Mouse (Mus musculus): Measurements from ENCODE around the gene Kctd19. TPM values are rescaled to one million over a fixed set of nuclear protein-coding genes. Genes with fewer than 3 reads are reported as not detected.

The Kctd19 gene
- polyA plus RNA-seq, 2 experiments, result 0.04 TPM; not detected in 1

DNA sequence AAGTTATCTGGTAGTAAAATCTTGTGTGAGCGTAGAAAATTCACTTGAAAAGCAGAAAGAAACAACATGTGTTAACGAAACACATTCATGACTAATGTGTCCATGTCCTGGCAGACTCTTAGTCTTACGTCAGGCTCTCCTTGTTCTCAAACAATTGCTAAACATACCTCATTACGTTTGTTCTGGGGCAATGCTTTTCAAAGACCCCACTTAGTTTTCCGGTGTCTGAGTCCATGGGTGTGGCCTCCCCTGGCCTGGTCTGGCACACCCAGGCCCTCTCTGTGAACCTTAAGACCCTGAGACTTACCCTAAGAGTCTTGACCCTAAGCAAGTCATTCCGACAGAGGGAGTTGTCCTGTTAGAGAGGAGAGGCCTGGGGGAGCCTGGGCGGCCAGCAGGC, 19.4 kb downstream of the Kctd19 start:
- Histone ChIP-seq H3K27me3 (ENCODE audit: control insufficient read depth, insufficient read depth, low read length) (no peaks in the 10 kb centered on the region), H3K4me2 (replicated peaks; ENCODE audit: low read depth, low read length, severe bottlenecking) (no peak overlapping the region), H3K36me3 (ENCODE audit: control insufficient read depth, insufficient read depth, low read length) (no peaks in the 10 kb centered on the region), H3K9ac (ENCODE audit: low read depth, low read length, severe bottlenecking) (no peak overlapping the region), H3K4me3 (replicated peaks; ENCODE audit: low read length) (no peak overlapping the region), H3K4me1 (ENCODE audit: control insufficient read depth, insufficient read depth, low read length) (no peaks in the 10 kb centered on the region), H3K9me3 (ENCODE audit: control insufficient read depth, low read length) (no peaks in the 10 kb centered on the region), H3K27ac (replicated peaks; ENCODE audit: low read depth, low read length) (no peak overlapping the region)
- TF ChIP-seq POLR2A (IDR thresholded peaks at IDR 0.05; ENCODE audit: borderline replicate concordance, extremely low read depth, insufficient read depth, insufficient read length), result no peak
- ATAC-seq (ENCODE audit: low FRiP score, low read depth) (no peak), DNase-seq (ENCODE audit: low spot score) (no peak)
- 77% methylated on average over 7 of the region's 7 CpGs for WGBS

DNA sequence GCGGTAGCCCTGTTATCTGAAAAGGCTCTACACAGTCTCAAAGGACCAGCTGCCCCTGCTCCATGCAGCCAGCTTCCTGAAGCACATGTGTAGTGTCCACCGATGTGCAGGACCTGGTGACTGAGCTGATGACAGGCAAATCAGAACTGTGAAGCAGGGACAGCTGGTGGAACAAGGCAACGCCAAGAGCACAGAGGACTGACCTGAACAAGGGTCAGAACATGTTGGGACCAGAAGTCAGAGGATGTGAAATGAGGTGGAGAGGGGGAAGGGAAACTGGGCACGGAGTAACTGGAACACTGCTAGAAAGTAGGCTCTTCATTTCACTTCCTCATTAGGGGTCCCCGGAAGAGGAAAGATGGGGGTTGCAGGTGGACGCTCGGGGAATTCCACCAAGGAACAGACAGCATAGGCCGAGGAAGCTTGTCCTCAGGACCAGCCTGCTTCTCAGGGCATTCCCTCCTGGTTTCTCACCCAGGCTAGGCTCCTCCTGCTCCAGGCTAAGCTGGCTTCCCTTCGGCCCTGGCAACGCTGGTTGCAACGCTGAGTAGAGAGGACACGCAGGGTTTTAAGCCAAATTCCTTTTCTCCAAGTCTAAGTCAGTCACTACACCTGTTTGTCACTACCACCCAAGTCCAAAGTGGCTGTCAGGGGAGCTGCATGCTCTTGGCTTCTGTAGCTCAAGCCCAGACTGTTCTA, 20.1 kb downstream of the Kctd19 start:
- no peak for ATAC-seq (ENCODE audit: low FRiP score, low read depth)

GRCm38 (mm10) chr8:105389096-105389495, 24.2 kb downstream of the Kctd19 start:
- Histone ChIP-seq H3K9ac (ENCODE audit: low read depth, low read length, severe bottlenecking) (no peak overlapping the region), H3K27me3 (ENCODE audit: control insufficient read depth, insufficient read depth, low read length) (no peaks in the 10 kb centered on the region), H3K27ac (replicated peaks; ENCODE audit: low read depth, low read length) (no peak overlapping the region), H3K4me2 (replicated peaks; ENCODE audit: low read depth, low read length, severe bottlenecking) (no peak overlapping the region), H3K9me3 (ENCODE audit: control insufficient read depth, low read length) (no peaks in the 10 kb centered on the region), H3K4me3 (replicated peaks; ENCODE audit: low read length) (no peak overlapping the region), H3K4me1 (ENCODE audit: control insufficient read depth, insufficient read depth, low read length) (peaks cover 26% of the 10 kb centered on the region), H3K36me3 (ENCODE audit: control insufficient read depth, insufficient read depth, low read length) (no peaks in the 10 kb centered on the region)
- DNase-seq (ENCODE audit: low spot score) (no peak), ATAC-seq (ENCODE audit: low FRiP score, low read depth) (no peak)
- no peak for TF ChIP-seq POLR2A (IDR thresholded peaks at IDR 0.05; ENCODE audit: borderline replicate concordance, extremely low read depth, insufficient read depth, insufficient read length)
- 69% methylated on average over 6 of the region's 6 CpGs for WGBS

More for the DNA sequence above, 20.1 kb downstream of the Kctd19 start:
- no peaks in the 10 kb centered on the region for H3K36me3 ChIP-seq (ENCODE audit: control insufficient read depth, insufficient read depth, low read length)
- H3K9ac ChIP-seq (ENCODE audit: low read depth, low read length, severe bottlenecking), result no peak overlapping the region
- H3K27me3 ChIP-seq (ENCODE audit: control insufficient read depth, insufficient read depth, low read length), result no peaks in the 10 kb centered on the region
- no peaks in the 10 kb centered on the region for H3K9me3 ChIP-seq (ENCODE audit: control insufficient read depth, low read length)
- no peak for TF ChIP-seq POLR2A (IDR thresholded peaks at IDR 0.05; ENCODE audit: borderline replicate concordance, extremely low read depth, insufficient read depth, insufficient read length)
- H3K4me3 ChIP-seq (replicated peaks; ENCODE audit: low read length), result no peak overlapping the region
- DNase-seq (ENCODE audit: low spot score), result no peak
- no peak overlapping the region for H3K27ac ChIP-seq (replicated peaks; ENCODE audit: low read depth, low read length)
- H3K4me2 ChIP-seq (replicated peaks; ENCODE audit: low read depth, low read length, severe bottlenecking), result no peak overlapping the region
- 83% methylated on average over 12 of the region's 12 CpGs for WGBS
- H3K4me1 ChIP-seq (ENCODE audit: control insufficient read depth, insufficient read depth, low read length), result 0 out of 2 replicates have a peak, but pooled peaks cover 6% of the 10 kb centered on the region

- 33% methylated on average over 1 of the region's 1 CpGs for WGBS
- Histone ChIP-seq H3K27me3 (ENCODE audit: control insufficient read depth, insufficient read depth, low read length) (no peaks in the 10 kb centered on the region), H3K4me3 (replicated peaks; ENCODE audit: low read length) (no peak overlapping the region), H3K36me3 (ENCODE audit: control insufficient read depth, insufficient read depth, low read length) (no peaks in the 10 kb centered on the region), H3K9me3 (ENCODE audit: control insufficient read depth, low read length) (no peaks in the 10 kb centered on the region), H3K4me2 (replicated peaks; ENCODE audit: low read depth, low read length, severe bottlenecking) (no peak overlapping the region), H3K9ac (ENCODE audit: low read depth, low read length, severe bottlenecking) (no peak overlapping the region), H3K4me1 (ENCODE audit: control insufficient read depth, insufficient read depth, low read length) (peaks cover 26% of the 10 kb centered on the region), H3K27ac (replicated peaks; ENCODE audit: low read depth, low read length) (no peak overlapping the region)
- TF ChIP-seq POLR2A (IDR thresholded peaks at IDR 0.05; ENCODE audit: borderline replicate concordance, extremely low read depth, insufficient read depth, insufficient read length), result no peak
- 0 out of 2 replicates have a peak, but pooled peaks have one; percentile 32 for ATAC-seq (ENCODE audit: low FRiP score, low read depth)
- DNase-seq (ENCODE audit: low spot score), result peak; percentile 49
These were observed 26.2 kb downstream of the Kctd19 start for GRCm38 (mm10) chr8:105387151-105387550.

- H3K27ac ChIP-seq (replicated peaks; ENCODE audit: low read depth, low read length), result no peak overlapping the region
- H3K4me1 ChIP-seq (ENCODE audit: control insufficient read depth, insufficient read depth, low read length), result peaks cover 29% of the 10 kb centered on the region
- ATAC-seq (ENCODE audit: low FRiP score, low read depth), result no peak
- H3K9ac ChIP-seq (ENCODE audit: low read depth, low read length, severe bottlenecking), result no peak overlapping the region
- no peaks in the 10 kb centered on the region for H3K27me3 ChIP-seq (ENCODE audit: control insufficient read depth, insufficient read depth, low read length)
- 97% methylated on average over 2 of the region's 2 CpGs for WGBS
- DNase-seq (ENCODE audit: low spot score), result no peak
- H3K36me3 ChIP-seq (ENCODE audit: control insufficient read depth, insufficient read depth, low read length), result no peaks in the 10 kb centered on the region
- H3K4me3 ChIP-seq (replicated peaks; ENCODE audit: low read length), result no peak overlapping the region
- no peaks in the 10 kb centered on the region for H3K9me3 ChIP-seq (ENCODE audit: control insufficient read depth, low read length)
- no peak overlapping the region for H3K4me2 ChIP-seq (replicated peaks; ENCODE audit: low read depth, low read length, severe bottlenecking)
- TF ChIP-seq POLR2A (IDR thresholded peaks at IDR 0.05; ENCODE audit: borderline replicate concordance, extremely low read depth, insufficient read depth, insufficient read length), result no peak
These were observed 29.2 kb downstream of the Kctd19 start for GRCm38 (mm10) chr8:105384070-105384469.

All from limb, embryonic 14.5 days (tissue).